Mouse (Mus musculus): ENCODE results near the gene Prkar2b.

Gene Prkar2b

DNA sequence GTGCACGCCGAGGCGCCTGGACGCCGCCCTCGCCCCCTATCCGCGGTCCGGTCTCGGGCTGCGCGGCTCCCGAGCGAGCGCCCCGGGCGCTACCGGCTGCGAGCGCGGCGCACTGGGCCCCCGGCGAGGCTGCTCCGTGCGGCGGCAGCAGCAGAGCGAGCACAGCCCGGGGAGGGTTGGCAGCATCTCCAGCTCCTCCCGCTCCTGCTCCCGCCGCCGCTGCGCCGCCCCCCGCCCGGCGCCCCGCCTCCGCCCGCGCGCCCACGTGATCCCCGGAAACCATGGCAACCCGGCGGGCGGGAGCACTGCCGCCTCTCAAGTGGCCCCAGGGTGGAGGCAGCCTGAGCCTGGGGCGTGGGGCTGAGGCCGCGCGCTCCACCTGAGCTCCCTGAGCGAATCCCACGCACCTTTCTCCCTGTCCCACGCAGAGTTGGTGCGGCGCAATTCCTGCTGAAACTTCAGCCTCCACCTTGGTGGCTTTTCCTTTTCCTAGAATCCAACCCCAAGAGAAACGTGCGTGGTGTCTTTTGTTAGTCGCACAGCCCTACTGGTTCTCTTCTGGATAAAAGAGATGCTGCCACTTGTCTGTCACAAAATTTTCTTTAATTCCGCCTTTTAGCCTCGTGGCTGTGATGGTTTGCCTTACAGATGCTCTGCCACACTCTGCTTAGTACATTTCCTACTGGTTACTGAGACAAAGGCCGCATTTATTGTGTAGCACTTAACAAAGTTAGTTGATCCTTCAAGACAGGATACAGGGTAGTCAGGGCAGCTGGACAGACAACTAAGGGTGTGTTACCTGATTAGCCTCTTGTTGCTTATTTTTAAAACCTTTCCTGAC lies at the start of gene Prkar2b:
TSS of gene Prkar2b (minus strand) at position 207 of the 841 bp plus-strand sequence.
- DNase-seq (ENCODE audit: low spot score): peak; percentile 90

DNA sequence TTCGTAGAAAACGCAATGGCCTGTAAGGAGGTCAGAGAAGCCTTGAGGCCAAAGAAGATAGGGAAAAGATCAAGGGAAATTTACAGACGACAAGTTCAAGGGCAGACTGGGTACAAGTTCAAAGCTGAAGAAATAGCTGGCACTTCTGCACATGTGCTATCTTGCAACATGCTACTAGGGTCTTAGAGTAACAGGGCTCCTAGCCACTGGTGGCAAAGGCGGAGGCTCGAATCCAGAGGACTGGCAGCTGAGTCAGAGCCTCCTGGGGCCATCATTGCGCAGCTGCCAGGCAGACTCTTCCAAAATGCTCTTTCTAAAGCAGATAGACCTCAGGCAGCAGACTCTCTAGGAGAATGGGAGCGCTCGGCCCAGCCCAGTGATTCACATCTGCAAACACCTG lies 48.1 kb upstream of the Prkar2b start:
- no peak for DNase-seq (ENCODE audit: low spot score)

DNA sequence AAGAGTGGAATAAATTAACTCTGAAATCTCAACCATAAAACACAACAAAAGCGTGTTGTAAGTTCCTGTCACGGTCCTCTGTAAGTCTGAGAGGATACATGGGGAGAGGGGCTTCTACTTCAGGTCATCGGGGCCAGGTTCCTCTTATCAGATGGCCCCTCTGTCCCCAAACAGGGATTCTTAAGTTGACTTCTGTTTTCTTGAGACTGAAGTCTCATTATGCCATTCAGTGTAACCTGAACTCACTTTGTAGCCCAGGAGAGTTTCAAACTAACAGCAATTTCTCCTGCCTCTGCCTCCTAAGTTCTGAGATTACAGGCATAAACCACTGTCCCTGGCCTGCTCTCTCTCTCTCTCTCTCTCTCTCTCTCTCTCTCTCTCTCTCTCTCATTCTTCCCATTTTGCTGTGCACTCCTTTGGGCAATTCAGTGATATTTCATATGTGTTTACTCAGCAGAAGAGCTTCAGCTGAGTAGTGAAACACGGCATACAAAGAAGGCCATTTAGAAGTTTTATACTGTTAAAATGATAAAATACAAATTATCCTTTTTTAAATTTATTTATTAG lies 43.9 kb upstream of the Prkar2b start:
- no peak for DNase-seq (ENCODE audit: low spot score)

GRCm38 (mm10) chr12:32104451-32104862 lies 43.4 kb upstream of the Prkar2b start:
- no peak for DNase-seq (ENCODE audit: low spot score)

- DNase-seq (ENCODE audit: low spot score): no peak
These were observed 40.2 kb upstream of the Prkar2b start for GRCm38 (mm10) chr12:32101306-32101705.

GRCm38 (mm10) chr12:32099686-32100206 lies 38.6 kb upstream of the Prkar2b start:
- no peak for DNase-seq (ENCODE audit: low spot score)

DNA sequence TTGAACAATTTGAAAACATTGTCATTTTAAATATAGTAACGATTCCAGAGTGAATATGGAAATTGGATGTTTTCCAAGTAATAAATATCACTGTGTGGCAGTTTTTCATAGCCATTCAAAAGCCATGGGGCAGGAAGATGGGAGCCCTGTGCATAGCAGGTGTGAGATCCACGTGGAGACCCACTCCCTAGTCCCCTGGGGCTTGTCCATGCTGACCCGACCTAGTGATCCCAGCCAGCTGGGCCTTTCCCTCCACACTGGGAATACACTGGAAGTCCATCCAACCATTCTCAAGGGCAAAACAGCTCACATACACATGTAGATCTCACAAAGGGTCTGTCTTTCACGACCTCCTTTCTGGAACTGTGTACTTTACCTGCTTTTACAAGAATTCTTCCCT lies 37.5 kb upstream of the Prkar2b start:
- no peak for DNase-seq (ENCODE audit: low spot score)

- no peak for DNase-seq (ENCODE audit: low spot score)
These were observed 36.0 kb upstream of the Prkar2b start for GRCm38 (mm10) chr12:32097107-32097506.

GRCm38 (mm10) chr12:32095164-32095563 lies 34.1 kb upstream of the Prkar2b start:
- DNase-seq (ENCODE audit: low spot score): no peak

DNA sequence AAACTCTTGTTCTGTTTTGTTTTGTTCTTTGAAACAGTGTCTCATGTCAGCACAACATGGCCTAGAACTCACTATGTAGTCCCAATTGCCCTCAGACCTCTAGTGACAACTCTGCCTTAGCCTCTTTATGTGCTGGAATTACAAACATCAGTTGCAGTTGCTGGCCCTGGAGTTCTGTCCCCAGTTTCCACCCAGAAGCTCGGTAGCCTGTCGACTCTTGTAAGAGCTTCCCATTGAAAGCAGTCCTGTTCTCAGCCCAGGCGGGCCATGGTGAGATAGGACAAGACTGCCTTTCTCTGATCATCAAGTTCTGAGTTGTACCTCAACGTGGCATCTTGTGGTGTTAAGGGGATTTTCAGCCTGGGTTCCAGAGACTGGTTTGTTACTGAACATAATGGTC lies 31.4 kb upstream of the Prkar2b start:
- no peak for DNase-seq (ENCODE audit: low spot score)

DNA sequence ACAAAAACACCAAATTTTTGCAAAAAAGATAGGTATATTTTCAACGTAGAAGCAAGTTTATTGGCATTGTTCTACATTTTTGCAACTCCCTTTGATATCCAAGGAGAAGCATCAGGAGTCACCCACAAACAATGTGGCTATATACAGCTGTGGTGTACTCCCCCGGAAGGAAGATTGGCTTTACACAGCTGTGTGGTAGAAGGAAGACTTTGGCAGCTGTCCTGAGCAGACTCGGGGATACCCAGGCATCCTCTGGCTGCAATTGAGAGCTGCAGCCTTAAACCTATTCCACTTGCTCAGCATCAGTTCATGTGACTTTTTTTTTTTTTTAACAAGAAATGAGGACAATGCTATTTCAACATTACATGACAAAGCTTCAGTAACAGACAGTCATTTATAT lies 27.5 kb upstream of the Prkar2b start:
- DNase-seq (ENCODE audit: low spot score): no peak

DNA sequence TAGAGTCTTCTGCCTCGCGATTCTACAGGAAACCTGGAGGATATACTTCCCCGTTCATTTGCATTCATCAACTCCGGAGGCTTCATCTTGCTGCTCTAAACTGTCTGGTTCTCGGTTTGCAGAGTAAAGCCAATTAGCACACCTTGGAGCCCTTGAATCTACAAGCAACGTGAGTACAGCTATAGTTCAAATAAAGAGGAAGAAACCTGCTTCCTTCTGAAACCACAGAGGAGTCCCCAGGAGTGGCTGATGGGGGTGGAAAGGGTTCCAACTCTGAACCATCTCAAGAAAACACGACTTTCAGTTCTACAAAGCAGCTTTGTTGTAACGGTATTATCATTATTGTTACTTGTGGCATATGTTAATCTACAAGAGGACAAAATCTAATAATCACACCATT lies 26.2 kb upstream of the Prkar2b start:
- no peak for DNase-seq (ENCODE audit: low spot score)

- DNase-seq (ENCODE audit: low spot score): no peak
These were observed 25.8 kb upstream of the Prkar2b start for GRCm38 (mm10) chr12:32086874-32087273.

GRCm38 (mm10) chr12:32085856-32086255 lies 24.8 kb upstream of the Prkar2b start:
- DNase-seq (ENCODE audit: low spot score): no peak

GRCm38 (mm10) chr12:32085189-32085588 lies 24.1 kb upstream of the Prkar2b start:
- DNase-seq (ENCODE audit: low spot score): no peak

DNA sequence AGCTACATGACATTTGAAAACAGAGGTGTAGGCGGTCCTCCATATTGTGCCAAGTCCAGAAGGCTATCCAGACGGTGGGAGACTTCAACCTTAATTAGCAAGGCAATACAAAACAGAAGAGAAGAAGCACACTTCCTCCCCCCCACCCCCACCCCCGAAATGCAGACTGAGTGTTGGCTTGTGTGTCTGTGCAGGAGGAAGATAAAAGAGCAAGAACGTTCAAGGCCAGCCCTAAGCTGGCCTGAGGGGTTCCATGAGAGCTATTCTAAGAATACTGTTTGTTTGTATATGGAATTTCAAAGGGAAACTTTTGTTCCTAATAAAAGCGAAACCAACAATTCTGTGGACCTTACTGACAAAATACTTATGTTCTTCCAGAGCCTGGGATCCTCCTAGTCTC lies 23.5 kb upstream of the Prkar2b start:
- no peak for DNase-seq (ENCODE audit: low spot score)

DNA sequence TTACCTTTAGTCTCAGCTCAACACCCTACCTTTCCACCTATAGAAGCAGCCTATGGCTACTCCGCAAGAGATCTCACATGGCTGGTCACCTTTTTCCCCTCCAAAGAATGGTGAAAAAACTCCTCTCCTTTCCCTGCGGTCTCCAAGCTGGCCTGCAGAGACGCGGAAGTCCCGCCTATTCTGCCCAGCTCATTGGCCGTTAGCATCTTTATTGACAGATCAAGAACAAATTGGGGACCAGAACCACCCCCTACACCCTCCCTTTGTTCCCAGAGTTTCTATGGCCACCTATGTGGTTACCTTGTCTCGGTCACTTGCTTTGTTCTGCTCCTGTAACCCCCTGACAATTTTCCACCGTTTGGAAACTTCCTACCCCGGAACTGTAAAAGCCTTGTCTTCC lies 19.6 kb upstream of the Prkar2b start:
- DNase-seq (ENCODE audit: low spot score): no peak

GRCm38 (mm10) chr12:32077403-32077802 lies 16.3 kb upstream of the Prkar2b start:
- no peak for DNase-seq (ENCODE audit: low spot score)

DNA sequence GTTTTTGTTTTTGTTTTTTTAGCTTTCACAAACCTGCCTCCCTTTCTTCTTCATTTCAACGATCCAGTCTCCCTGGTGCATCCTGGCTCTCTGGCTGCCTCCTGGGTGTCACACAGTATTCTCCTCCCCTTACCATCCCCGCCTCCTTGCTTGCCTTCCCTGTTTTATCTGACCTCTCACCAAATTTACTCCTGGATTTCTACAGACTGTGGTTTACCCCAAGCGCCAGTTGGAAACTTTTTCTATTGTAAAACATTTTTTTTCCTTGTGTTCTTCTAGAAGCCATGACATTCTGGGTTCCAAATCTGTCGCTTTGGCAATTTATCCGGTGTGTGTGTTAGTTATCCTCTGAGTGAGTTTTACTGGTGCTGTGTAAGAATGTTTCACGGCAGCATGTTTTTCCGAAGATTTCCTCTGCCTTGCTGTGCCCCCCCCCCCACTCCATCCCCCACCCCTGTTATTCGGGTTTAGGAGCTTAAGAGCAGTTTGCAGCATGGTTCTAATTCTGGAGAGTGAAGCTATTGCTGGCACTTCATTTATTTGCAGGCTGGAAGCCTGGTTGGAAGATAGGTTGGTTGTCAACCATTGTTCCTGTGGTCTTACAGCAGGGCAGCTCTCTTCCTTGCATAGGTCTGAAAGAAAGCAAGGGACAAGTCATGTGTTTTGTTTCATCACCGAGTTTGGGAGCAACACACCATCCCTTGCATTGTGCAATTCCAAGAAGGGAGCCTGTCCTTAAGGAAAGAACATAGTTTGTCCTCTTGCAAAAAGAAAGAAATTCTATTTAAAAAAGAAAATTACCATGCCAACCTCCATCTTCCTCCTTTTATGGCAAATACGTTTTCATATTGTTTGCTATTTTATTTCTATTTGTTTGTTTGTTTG lies 15.0 kb upstream of the Prkar2b start:
- DNase-seq (ENCODE audit: low spot score): no peak

DNA sequence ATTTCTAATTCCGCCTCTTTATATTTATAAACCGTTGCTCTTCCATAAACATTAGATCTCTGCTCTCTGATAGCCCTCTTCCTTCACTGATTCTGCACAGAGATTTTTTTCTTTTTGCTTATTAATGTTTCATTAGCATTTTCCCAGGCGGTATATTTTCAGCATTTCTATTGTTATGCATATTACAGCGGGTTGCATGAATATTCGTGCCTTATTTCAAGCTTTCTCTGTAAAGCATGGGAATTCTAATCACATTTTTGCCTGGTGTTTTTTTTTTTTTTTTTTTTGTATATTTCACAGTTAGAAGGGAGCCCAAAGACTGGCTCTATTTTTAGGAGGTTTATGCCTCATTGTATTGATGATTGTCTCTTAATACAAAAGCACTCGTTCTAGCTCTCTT lies 13.2 kb upstream of the Prkar2b start:
- DNase-seq (ENCODE audit: low spot score): no peak

GRCm38 (mm10) chr12:32066004-32066403 lies 4.9 kb upstream of the Prkar2b start:
- DNase-seq (ENCODE audit: low spot score): no peak

DNA sequence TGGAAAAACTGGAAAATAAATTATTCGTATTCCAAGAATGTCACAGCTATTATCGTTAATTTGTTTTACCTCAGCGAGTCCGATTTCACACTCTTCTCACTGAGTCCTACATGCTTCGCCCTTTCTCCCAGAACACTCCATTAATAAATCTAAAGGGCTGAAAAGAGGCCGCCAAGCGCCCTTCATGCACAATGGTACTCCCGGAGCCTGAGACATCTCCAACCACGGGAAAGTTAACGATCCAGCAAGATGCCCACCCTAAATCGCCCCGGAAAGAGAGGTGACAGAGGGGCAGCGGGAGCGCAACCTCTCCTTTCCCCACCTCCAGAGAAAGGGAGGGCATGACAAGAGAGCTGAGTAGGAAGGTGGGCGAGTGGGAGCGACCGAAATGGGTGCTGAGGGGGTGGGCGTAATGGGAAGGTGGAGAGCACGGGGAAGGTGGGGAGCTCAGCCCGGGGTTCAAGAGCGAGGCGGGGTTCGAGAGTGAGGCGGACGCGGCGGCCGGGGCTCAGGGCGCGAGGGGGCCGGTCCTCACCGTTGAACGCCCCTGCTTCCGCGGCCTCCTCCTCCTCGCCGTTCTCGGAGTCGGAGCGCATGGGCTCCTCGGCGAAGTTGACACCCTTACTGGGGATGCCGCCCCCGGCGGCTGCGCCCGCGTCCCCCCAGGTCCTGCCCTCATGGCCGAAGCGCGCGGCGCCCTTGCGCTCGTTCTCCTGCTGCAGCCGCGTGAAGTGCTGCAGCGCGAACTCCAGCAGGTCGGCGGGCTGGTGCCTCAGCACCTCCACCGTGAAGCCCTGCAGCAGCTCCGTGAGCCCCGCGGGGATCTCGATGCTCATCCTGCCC lies 628 bp downstream of the Prkar2b start:
- peak; percentile 42 for DNase-seq (ENCODE audit: low spot score)
